Mouse (Mus musculus): ENCODE data around the gene Sfxn2. TPM values are rescaled to one million over a fixed set of nuclear protein-coding genes. Genes with fewer than 3 reads are reported as not detected.

Sfxn2 gene
- polyA plus RNA-seq, 2 experiments, result 7.4 to 15.0 TPM

DNA sequence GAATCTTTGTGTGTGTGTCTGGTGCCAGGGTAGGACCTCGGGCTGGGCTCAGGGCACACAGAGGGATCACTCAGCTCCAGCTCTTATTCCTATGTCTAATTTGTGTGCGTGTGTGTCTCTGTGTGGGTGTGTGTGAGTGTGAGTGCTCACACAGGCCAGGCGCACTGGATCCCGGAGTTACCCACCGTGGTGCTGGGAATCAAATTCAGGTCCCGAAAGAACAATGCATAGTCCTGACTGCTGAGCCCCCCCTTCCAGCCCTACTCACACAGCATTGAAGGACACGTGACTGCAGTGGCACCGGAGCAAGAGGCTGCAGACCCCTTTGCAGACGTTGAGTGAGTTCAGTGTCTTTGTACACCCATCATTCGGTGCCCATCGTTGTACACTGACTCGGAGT is 51.9 kb downstream of the Sfxn2 start:
- DNase-seq (ENCODE audit: low read depth in 3 of 3, low spot score in 3 of 3) (no peak), ATAC-seq (ENCODE audit: insufficient read depth) (no peak)
- no peaks in the 10 kb centered on the region for H3K36me3 ChIP-seq (replicated peaks; ENCODE audit: control insufficient read depth, insufficient read depth, low read depth)
- H3K27me3 ChIP-seq (ENCODE audit: control insufficient read depth, insufficient read depth, low read length), result no peaks in the 10 kb centered on the region
- H3K4me2 ChIP-seq (ENCODE audit: low read depth), result no peak overlapping the region
- no peaks in the 10 kb centered on the region for H3K9me3 ChIP-seq (ENCODE audit: control insufficient read depth, low read length)
- no peak overlapping the region for H3K9ac ChIP-seq (replicated peaks)
- TF ChIP-seq CTCF (IDR thresholded peaks at IDR 0.05; ENCODE audit: low read depth) (no peak), EP300 (IDR thresholded peaks at IDR 0.05; ENCODE audit: low read depth) (no peak)
- no peak overlapping the region for H3K27ac ChIP-seq
- H3K4me3 ChIP-seq (ENCODE audit: insufficient read depth in 1 of 2, low read depth in 2 of 2, low read length in 2 of 2), result no peak overlapping the region
- H3K4me1 ChIP-seq (replicated peaks; ENCODE audit: control insufficient read depth in 2 of 2, insufficient read depth in 2 of 2, low read length in 1 of 2), result peaks cover 0 to 8% of the 10 kb centered on the region in 2 experiments; a peak in 1 of 4 replicates
- WGBS (ENCODE audit: insufficient replicate concordance), result 85% methylated on average over 12 of the region's 12 CpGs

DNA sequence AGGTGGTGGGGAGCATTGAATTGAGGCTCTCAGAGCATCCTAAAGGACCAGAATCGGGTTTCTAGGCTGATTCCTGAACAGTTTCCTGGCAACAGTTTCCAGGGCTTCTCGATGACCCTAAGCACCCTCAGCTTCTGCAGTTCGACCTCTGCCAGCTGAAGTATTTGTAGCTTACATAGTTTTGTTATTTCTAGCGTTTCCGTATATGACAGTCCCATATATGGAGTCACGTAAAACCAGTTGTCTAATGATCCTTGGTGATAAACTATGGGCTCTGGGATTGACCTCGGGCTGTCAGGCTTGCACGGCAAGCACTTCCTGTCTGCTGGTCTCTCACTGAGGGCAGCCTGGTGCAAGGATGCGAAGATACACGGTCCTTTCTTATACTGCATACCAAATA is 52.4 kb downstream of the Sfxn2 start:
- DNase-seq (ENCODE audit: low read depth in 3 of 3, low spot score in 3 of 3) (no peak), ATAC-seq (ENCODE audit: insufficient read depth) (no peak)
- Histone ChIP-seq H3K27me3 (ENCODE audit: control insufficient read depth, insufficient read depth, low read length) (no peaks in the 10 kb centered on the region), H3K27ac (no peak overlapping the region), H3K9ac (replicated peaks) (no peak overlapping the region), H3K4me3 (ENCODE audit: insufficient read depth in 1 of 2, low read depth in 2 of 2, low read length in 2 of 2) (no peak overlapping the region), H3K9me3 (ENCODE audit: control insufficient read depth, low read length) (no peaks in the 10 kb centered on the region), H3K4me1 (replicated peaks; ENCODE audit: control insufficient read depth in 2 of 2, insufficient read depth in 2 of 2, low read length in 1 of 2) (peaks cover 0 to 12% of the 10 kb centered on the region in 2 experiments; a peak in 1 of 4 replicates), H3K4me2 (ENCODE audit: low read depth) (no peak overlapping the region), H3K36me3 (replicated peaks; ENCODE audit: control insufficient read depth, insufficient read depth, low read depth) (no peaks in the 10 kb centered on the region)
- no peak for TF ChIP-seq CTCF (IDR thresholded peaks at IDR 0.05; ENCODE audit: low read depth)
- no peak for TF ChIP-seq EP300 (IDR thresholded peaks at IDR 0.05; ENCODE audit: low read depth)
- WGBS (ENCODE audit: insufficient replicate concordance), result 62% methylated on average over 10 of the region's 10 CpGs

GRCm38 (mm10) chr19:46628403-46628802 is 55.2 kb downstream of the Sfxn2 start:
- H3K9me3 ChIP-seq (ENCODE audit: control insufficient read depth, low read length), result no peaks in the 10 kb centered on the region
- WGBS (ENCODE audit: insufficient replicate concordance), result 65% methylated on average over 10 of the region's 10 CpGs
- no peak for TF ChIP-seq CTCF (IDR thresholded peaks at IDR 0.05; ENCODE audit: low read depth)
- TF ChIP-seq EP300 (IDR thresholded peaks at IDR 0.05; ENCODE audit: low read depth), result no peak
- no peak overlapping the region for H3K9ac ChIP-seq (replicated peaks)
- H3K4me2 ChIP-seq (ENCODE audit: low read depth), result no peak overlapping the region
- no peak overlapping the region for H3K27ac ChIP-seq
- no peak overlapping the region for H3K4me3 ChIP-seq (ENCODE audit: insufficient read depth in 1 of 2, low read depth in 2 of 2, low read length in 2 of 2)
- H3K36me3 ChIP-seq (replicated peaks; ENCODE audit: control insufficient read depth, insufficient read depth, low read depth), result no peaks in the 10 kb centered on the region
- peaks cover 0 to 12% of the 10 kb centered on the region in 2 experiments; a peak in 1 of 4 replicates for H3K4me1 ChIP-seq (replicated peaks; ENCODE audit: control insufficient read depth in 2 of 2, insufficient read depth in 2 of 2, low read length in 1 of 2)
- DNase-seq (ENCODE audit: low read depth in 3 of 3, low spot score in 3 of 3), result no peak
- no peaks in the 10 kb centered on the region for H3K27me3 ChIP-seq (ENCODE audit: control insufficient read depth, insufficient read depth, low read length)
- no peak for ATAC-seq (ENCODE audit: insufficient read depth)

DNA sequence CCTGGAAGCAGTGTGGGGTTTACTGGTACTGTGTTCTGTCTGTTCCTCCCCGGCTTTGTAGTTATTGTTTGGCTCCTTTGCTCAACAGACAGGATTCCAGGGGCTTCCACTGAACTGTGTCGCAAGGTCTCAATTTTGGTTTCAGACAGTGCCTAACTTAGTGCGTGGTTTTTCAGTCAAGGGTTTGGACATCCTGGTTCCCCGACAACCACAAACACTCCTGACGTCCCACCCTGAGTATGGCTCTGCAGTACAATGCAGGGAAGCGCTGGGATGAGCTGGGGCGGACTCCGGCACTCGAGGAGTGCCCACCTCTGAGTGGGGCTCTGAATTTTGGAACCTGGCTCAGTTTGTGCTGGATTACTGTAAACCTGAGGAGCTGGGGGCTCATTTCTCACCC is 56.6 kb downstream of the Sfxn2 start:
- H3K27ac ChIP-seq, result no peak overlapping the region
- H3K9me3 ChIP-seq (ENCODE audit: control insufficient read depth, low read length), result no peaks in the 10 kb centered on the region
- H3K9ac ChIP-seq (replicated peaks), result no peak overlapping the region
- no peak for TF ChIP-seq EP300 (IDR thresholded peaks at IDR 0.05; ENCODE audit: low read depth)
- no peak for TF ChIP-seq CTCF (IDR thresholded peaks at IDR 0.05; ENCODE audit: low read depth)
- WGBS (ENCODE audit: insufficient replicate concordance), result 67% methylated on average over 9 of the region's 9 CpGs
- H3K4me3 ChIP-seq (ENCODE audit: insufficient read depth in 1 of 2, low read depth in 2 of 2, low read length in 2 of 2), result no peak overlapping the region
- H3K27me3 ChIP-seq (ENCODE audit: control insufficient read depth, insufficient read depth, low read length), result no peaks in the 10 kb centered on the region
- DNase-seq (ENCODE audit: low read depth in 3 of 3, low spot score in 3 of 3), result no peak
- H3K4me2 ChIP-seq (ENCODE audit: low read depth), result no peak overlapping the region
- no peak for ATAC-seq (ENCODE audit: insufficient read depth)
- H3K4me1 ChIP-seq (replicated peaks; ENCODE audit: control insufficient read depth in 2 of 2, insufficient read depth in 2 of 2, low read length in 1 of 2), result peaks cover 0 to 16% of the 10 kb centered on the region in 2 experiments; a peak in 1 of 4 replicates
- no peaks in the 10 kb centered on the region for H3K36me3 ChIP-seq (replicated peaks; ENCODE audit: control insufficient read depth, insufficient read depth, low read depth)

GRCm38 (mm10) chr19:46631637-46632036 is 58.5 kb downstream of the Sfxn2 start:
- H3K9ac ChIP-seq (replicated peaks), result no peak overlapping the region
- no peaks in the 10 kb centered on the region for H3K27me3 ChIP-seq (ENCODE audit: control insufficient read depth, insufficient read depth, low read length)
- DNase-seq (ENCODE audit: low read depth in 3 of 3, low spot score in 3 of 3) (no peak), ATAC-seq (ENCODE audit: insufficient read depth) (no peak)
- H3K36me3 ChIP-seq (replicated peaks; ENCODE audit: control insufficient read depth, insufficient read depth, low read depth), result no peaks in the 10 kb centered on the region
- no peaks in the 10 kb centered on the region for H3K9me3 ChIP-seq (ENCODE audit: control insufficient read depth, low read length)
- H3K4me3 ChIP-seq (ENCODE audit: insufficient read depth in 1 of 2, low read depth in 2 of 2, low read length in 2 of 2), result no peak overlapping the region
- no peak for TF ChIP-seq EP300 (IDR thresholded peaks at IDR 0.05; ENCODE audit: low read depth)
- no peak for TF ChIP-seq CTCF (IDR thresholded peaks at IDR 0.05; ENCODE audit: low read depth)
- H3K4me2 ChIP-seq (ENCODE audit: low read depth), result no peak overlapping the region
- no peak overlapping the region for H3K27ac ChIP-seq
- H3K4me1 ChIP-seq (replicated peaks; ENCODE audit: control insufficient read depth in 2 of 2, insufficient read depth in 2 of 2, low read length in 1 of 2), result peaks cover 10 to 32% of the 10 kb centered on the region in 2 experiments
- 79% methylated on average over 9 of the region's 9 CpGs for WGBS (ENCODE audit: insufficient replicate concordance)
